Comparison of ENCODE assay signal across 21 mouse cellular contexts in genomic region chr11:83045642-83046041, GRCm38 (mm10). TPM values are rescaled to one million over a fixed set of nuclear protein-coding genes. Genes with fewer than 3 reads are reported as not detected.
DNase-seq lines count a peak whose midpoint lies in the region; ATAC-seq lines count a peak whose summit lies in the region.
"Had no signal": no experiment of that assay in that cellular context is flagged by ENCODE, and none has a peak within 500 bp of the region (broad histone marks: within the 10 kb centered on the region; RNA-seq: fewer than 3 reads in every experiment).

No protein-coding gene starts in this region.

- DNase-seq in adrenal gland, adult 2 months, result peak; percentile 55
- DNase-seq in adrenal gland, postnatal 14 days, result no peak
- DNase-seq in lung, postnatal 36 days, result peak; percentile 19
- DNase-seq in lung, postnatal 10 days, result no peak
- DNase-seq in gastrocnemius, adult 8-10 months (ENCODE audit: low spot score in 2 of 2), result no peak
- DNase-seq in layer of hippocampus, postnatal 25 days (ENCODE audit: extremely low spot score in 1 of 2, low spot score in 1 of 2), result no peak
- DNase-seq: adrenal gland, postnatal 10 days; cerebellum, adult 11 months; cerebellum, adult 9-11 months; forebrain, postnatal 0 days; gastrocnemius, postnatal 14 days; heart, adult 2 months; heart, postnatal 14 days; kidney, adult 11 months; kidney, postnatal 36 days; midbrain, embryonic 14.5 days; retina, postnatal 1 day; thymus, adult 18-20 months; thymus, postnatal 4 days had no signal

- 0 out of 2 replicates have a peak, but pooled peaks have one; percentile 25 for ATAC-seq in granulocyte monocyte progenitor cell, adult 5-6 weeks (replicated peaks; ENCODE audit: poor library complexity, severe bottlenecking)
- ATAC-seq: forebrain, postnatal 0 days had no signal

RNA-seq across cellular contexts. Expression of gene Slfn2, which starts 19.3 kb away (rescaled TPM):
- 1 to 10 TPM; 4.5 to 4.9 TPM for total RNA-seq in adrenal gland, adult 2 months (2021)
- 0.99 and 1.2 TPM in 2 replicates for polyA plus RNA-seq in adrenal gland, adult 2 months (2012; rRNA removed)
- 4.1 and 15.8 TPM in 2 replicates for total RNA-seq in adrenal gland, postnatal 14 days (2021)
- 8.3 and 11.4 TPM in 2 replicates for total RNA-seq in granulocyte monocyte progenitor cell, adult 5-6 weeks (2014; fragmentation: Nextera tagmentation)
- total RNA-seq in granulocyte monocyte progenitor cell, adult 5-6 weeks (2017), result 30.2 and 43.3 TPM in 2 replicates
- under 1 TPM; 0.48 to 0.62 (median 0.56) TPM for total RNA-seq in gastrocnemius, adult 8-10 months (2022)
- total RNA-seq in layer of hippocampus, postnatal 25 days (2021), result under 1 TPM; 0.59 to 0.69 TPM

RNA-seq across cellular contexts. Expression of gene Slfn8, which starts 25.0 kb away (rescaled TPM):
- 1 to 10 TPM; 1.6 to 1.7 TPM for total RNA-seq in adrenal gland, adult 2 months (2021)
- polyA plus RNA-seq in adrenal gland, adult 2 months (2012; rRNA removed), result 0.48 and 0.77 TPM in 2 replicates
- 0.93 and 2.1 TPM in 2 replicates for total RNA-seq in adrenal gland, postnatal 14 days (2021)
- 8.5 and 8.9 TPM in 2 replicates for total RNA-seq in granulocyte monocyte progenitor cell, adult 5-6 weeks (2014; fragmentation: Nextera tagmentation)
- total RNA-seq in granulocyte monocyte progenitor cell, adult 5-6 weeks (2017), result 7.6 and 10.2 TPM in 2 replicates
- total RNA-seq in gastrocnemius, adult 8-10 months (2022), result under 1 TPM; 0.17 to 0.36 (median 0.33) TPM
- total RNA-seq in layer of hippocampus, postnatal 25 days (2021), result under 1 TPM; 0.20 to 0.40 TPM
- polyA plus RNA-seq: neural tube, embryonic 12.5 days had no signal

RNA-seq across cellular contexts. Expression of gene Slfn9, which starts 54.0 kb away (rescaled TPM):
- 1 to 10 TPM; 5.3 to 7.5 TPM for total RNA-seq in adrenal gland, adult 2 months (2021)
- polyA plus RNA-seq in adrenal gland, adult 2 months (2012; rRNA removed), result 0.91 and 1.2 TPM in 2 replicates
- total RNA-seq in adrenal gland, postnatal 14 days (2021), result 10.8 and 10.9 TPM in 2 replicates
- 30.6 and 48.4 TPM in 2 replicates for total RNA-seq in granulocyte monocyte progenitor cell, adult 5-6 weeks (2014; fragmentation: Nextera tagmentation)
- 44.6 and 48.6 TPM in 2 replicates for total RNA-seq in granulocyte monocyte progenitor cell, adult 5-6 weeks (2017)
- total RNA-seq in gastrocnemius, adult 8-10 months (2022), result under 1 TPM; 0.05 to 0.18 (median 0.09) TPM
- under 1 TPM; 0.35 to 0.39 TPM for total RNA-seq in layer of hippocampus, postnatal 25 days (2021)

Comparison
In these comparisons a context has a peak if more than half of its experiments do, and no peak if none do; other contexts are left out.
1. DNase-seq: peak in adrenal gland, adult 2 months (single experiment) and lung, postnatal 36 days (single experiment); none in adrenal gland, postnatal 14 days (single experiment), lung, postnatal 10 days (single experiment), gastrocnemius, adult 8-10 months (0 of 2) and layer of hippocampus, postnatal 25 days (0 of 2).